Mouse (Mus musculus) forelimb bud, embryonic 11.5 days (tissue): ENCODE measurements around the gene Lrp2.

ENCODE experiments used
- DNase-seq: peaks from one replicate; pipeline ENCODE4 v3.0.0-alpha.2; 2012; ENCODE audit warnings: low read depth, low spot score

Lrp2 gene

GRCm38 (mm10) chr2:69585886-69586398 lies at the start of gene Lrp2:
Gene Lrp2, minus strand, starts transcription at chr2:69586065.
- DNase-seq = no peak

- peak; percentile 67 for DNase-seq
These were observed 49.3 kb upstream of the Lrp2 start for GRCm38 (mm10) chr2:69635064-69635701.

DNA sequence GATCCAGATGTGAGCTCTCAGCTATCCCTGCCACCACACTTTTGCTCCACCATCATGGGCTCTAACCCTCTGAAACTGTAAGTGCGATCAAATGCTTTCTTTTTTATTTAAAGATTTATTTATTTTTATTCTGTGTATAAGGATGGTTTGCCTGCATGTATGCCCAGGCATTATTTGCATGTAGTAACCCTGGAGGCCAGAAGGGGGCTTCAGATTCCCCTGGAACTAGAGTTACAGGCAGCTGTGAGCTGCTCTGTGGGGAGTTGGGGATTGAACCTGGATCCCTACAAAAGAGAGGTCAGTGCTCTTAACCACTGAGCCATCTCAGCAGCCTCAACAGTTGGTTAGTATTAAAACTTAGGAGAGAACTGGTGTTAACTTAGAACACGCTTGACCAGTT lies 45.6 kb upstream of the Lrp2 start:
- DNase-seq = no peak

GRCm38 (mm10) chr2:69630792-69631191 lies 44.9 kb upstream of the Lrp2 start:
- DNase-seq = no peak

DNA sequence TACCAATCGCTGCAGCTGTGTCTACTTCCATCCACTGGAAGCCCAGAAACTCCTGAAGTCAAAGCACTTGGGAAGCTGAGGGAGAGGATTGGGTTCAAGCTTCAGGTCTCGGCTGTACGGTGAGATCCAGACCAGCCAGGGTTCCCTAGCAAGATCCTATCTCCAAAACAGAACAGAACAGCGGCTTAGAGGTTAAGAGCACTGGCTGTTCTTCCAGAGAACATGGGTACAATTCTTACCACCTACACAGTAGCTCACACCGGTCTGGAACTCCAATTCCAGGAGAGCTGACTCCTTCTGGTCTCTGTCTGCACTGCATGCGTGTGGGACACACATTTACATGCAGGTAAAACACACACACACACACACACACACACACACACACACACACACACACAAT lies 44.0 kb upstream of the Lrp2 start:
- DNase-seq = no peak

- no peak for DNase-seq
These were observed 43.4 kb upstream of the Lrp2 start for GRCm38 (mm10) chr2:69629215-69629614.

GRCm38 (mm10) chr2:69619286-69619685 lies 33.4 kb upstream of the Lrp2 start:
- DNase-seq = no peak

DNA sequence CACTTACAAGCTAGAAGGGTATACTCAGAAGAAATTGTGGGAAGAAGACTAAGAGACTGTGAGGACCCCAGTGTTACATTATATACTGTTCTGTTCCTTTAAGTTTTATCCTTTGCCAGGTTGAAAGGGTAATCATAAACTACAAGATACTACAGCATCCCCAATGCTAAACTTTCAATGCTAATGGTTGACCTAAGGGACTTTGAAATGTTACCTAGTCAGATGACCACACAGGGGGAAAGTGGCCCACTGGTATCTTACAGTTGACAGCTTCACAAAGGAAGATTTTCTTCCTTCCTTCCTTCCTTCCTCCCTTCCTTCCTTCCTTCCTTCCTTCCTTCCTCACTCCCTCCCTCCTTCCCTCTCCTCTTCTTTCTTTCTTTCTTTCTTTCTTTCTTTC lies 32.5 kb upstream of the Lrp2 start:
- DNase-seq = no peak

GRCm38 (mm10) chr2:69613237-69613636 lies 27.4 kb upstream of the Lrp2 start:
- no peak for DNase-seq

GRCm38 (mm10) chr2:69612716-69613115 lies 26.9 kb upstream of the Lrp2 start:
- DNase-seq = no peak

DNA sequence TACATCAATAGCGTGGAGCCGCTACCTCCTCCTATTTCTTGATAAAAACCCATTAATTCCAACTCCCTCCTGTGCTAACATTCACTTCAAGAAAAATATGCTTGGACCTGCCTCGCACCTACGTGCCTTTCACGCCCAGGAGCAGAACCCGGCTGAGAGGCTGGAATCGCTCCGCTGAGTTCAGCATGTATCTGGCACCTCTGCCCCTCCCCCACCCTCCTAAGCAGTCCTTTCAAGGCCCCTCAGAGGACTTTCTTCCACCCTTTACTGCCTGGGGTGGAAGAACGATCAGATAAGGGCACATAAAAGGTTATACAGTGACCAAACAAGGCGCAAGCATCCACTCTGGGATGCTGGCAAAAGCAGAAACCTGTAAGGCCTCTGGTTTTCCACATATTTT lies 26.4 kb upstream of the Lrp2 start:
- no peak for DNase-seq

- no peak for DNase-seq
These were observed 20.8 kb upstream of the Lrp2 start for GRCm38 (mm10) chr2:69606621-69607020.

- no peak for DNase-seq
These were observed 18.0 kb upstream of the Lrp2 start for GRCm38 (mm10) chr2:69603726-69604393.

GRCm38 (mm10) chr2:69593168-69593567 lies 7.3 kb upstream of the Lrp2 start:
- no peak for DNase-seq

- DNase-seq = no peak
These were observed 6.7 kb upstream of the Lrp2 start for GRCm38 (mm10) chr2:69592536-69592935.

- no peak for DNase-seq
These were observed 6.2 kb upstream of the Lrp2 start for GRCm38 (mm10) chr2:69591966-69592505.

DNA sequence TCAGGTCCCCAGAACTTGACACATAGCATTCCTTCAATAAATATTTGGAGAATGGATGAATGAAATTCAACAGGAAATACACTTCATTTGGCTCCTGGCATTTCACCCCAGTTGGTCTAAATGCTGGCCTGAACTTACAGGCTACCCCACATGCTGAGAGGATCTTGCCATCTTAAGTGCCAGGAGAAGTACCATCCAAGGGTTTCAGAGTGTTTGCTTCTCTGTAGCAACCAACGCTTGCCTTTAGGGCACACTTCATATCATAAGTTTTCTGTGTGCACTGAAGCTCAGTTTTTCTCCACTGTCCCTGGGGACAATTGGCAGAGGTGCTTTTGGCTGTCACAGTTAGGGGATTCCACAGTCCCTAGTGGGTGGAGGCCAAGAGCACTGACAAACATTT lies 4.7 kb upstream of the Lrp2 start:
- DNase-seq = no peak

DNA sequence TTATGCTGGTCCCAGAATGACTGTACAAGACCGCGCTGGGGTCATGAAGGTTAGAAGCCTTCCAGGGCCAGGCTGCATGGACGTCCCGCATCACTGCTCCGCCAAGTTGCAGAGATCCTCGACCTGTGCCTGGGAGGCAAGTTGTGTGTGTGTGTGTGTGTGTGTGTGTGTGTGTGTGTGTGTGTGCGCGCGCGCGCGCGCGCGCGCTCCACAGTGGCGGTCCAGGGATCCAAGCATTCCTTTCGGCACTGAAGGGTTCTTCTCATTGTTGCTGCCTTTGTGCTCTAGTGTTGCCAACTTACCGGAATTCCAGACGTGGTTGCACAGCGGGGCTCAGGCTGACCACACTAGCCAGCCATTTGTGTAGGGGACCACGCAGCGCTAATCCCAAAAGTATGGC lies 2.0 kb upstream of the Lrp2 start:
- DNase-seq = no peak

- DNase-seq = no peak
These were observed 1.2 kb upstream of the Lrp2 start for GRCm38 (mm10) chr2:69586821-69587728.

- no peak for DNase-seq
These were observed 527 bp downstream of the Lrp2 start for GRCm38 (mm10) chr2:69585191-69585885.
